Comparison of ENCODE assay signal across 24 mouse cellular contexts in the genomic region with DNA sequence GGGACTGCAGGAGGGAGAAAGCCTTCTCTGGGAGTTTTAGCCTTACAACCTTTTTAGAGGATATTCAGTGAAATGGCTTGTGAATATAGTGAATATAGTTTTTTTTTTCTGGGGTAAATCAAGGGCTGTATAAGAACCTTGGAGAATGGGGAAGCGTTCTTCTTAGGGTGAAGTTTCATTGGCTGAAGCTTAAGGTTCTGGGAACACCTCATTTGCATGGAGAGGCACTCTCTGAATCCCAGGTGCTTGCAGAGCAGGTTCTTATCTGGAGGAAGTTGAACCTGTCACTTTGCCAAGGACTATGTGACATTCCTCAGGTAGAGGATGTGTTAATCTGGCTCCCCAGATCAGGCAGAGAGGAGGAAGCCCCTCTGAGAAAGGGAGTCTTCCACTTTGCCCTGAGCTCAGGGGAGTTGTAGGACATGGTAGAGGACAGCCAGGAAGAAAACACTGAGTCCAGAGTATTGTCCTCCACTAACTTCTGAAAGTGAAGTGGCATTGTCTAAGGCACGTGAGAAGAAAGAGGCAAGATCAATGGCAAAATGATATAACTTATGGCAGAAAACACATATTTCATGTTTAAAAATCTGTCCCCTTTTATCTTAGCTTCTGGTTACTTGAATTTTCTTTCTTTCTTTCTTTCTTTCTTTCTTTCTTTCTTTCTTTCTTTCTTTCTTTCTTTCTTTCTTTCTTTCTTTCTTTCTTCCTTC.
"Had no signal": no experiment of that assay in that cellular context is flagged by ENCODE, and none has a peak within 500 bp of the region (broad histone marks: within the 10 kb centered on the region; RNA-seq: fewer than 3 reads in every experiment).

No protein-coding gene starts in this region.

- H3K9ac ChIP-seq: heart, embryonic 12.5 days; hindbrain, embryonic 12.5 days; hindbrain, embryonic 14.5 days; kidney, embryonic 15.5 days; limb, embryonic 12.5 days had no signal

- DNase-seq: gastrocnemius, adult 2 months; gastrocnemius, postnatal 10 days; gastrocnemius, postnatal 25 days; heart, adult 18-20 months; heart, postnatal 10 days; heart, postnatal 4 days; kidney, adult 11 months; kidney, adult 2 months; kidney, adult 9 months; kidney, postnatal 14 days; kidney, postnatal 36 days; layer of hippocampus, adult 9-11 months; layer of hippocampus, postnatal 36 days; liver had no signal

- H3K9me3 ChIP-seq: heart, embryonic 10.5 days; heart, embryonic 12.5 days; hindbrain, embryonic 10.5 days; hindbrain, embryonic 12.5 days; kidney, embryonic 15.5 days; limb, embryonic 10.5 days; limb, embryonic 12.5 days had no signal

- H3K4me1 ChIP-seq: heart, embryonic 10.5 days; heart, embryonic 12.5 days; hindbrain, embryonic 10.5 days; hindbrain, embryonic 12.5 days; kidney, embryonic 15.5 days had no signal

- H3K36me3 ChIP-seq: heart, embryonic 10.5 days; heart, embryonic 12.5 days; hindbrain, embryonic 10.5 days; hindbrain, embryonic 12.5 days; kidney, embryonic 15.5 days; limb, embryonic 10.5 days; limb, embryonic 12.5 days had no signal

- H3K4me2 ChIP-seq: heart, embryonic 12.5 days; hindbrain, embryonic 12.5 days; hindbrain, embryonic 14.5 days; kidney, embryonic 15.5 days; limb, embryonic 12.5 days; liver, embryonic 11.5 days had no signal

- H3K27me3 ChIP-seq: heart, embryonic 12.5 days; hindbrain, embryonic 12.5 days; kidney, embryonic 15.5 days; limb, embryonic 12.5 days had no signal

- H3K4me3 ChIP-seq: gastrocnemius, adult 2 months; heart, embryonic 10.5 days; heart, embryonic 12.5 days; hindbrain, embryonic 10.5 days; hindbrain, embryonic 12.5 days; kidney, embryonic 15.5 days; limb, embryonic 10.5 days; limb, embryonic 12.5 days had no signal

- H3K27ac ChIP-seq: gastrocnemius, adult 2 months; heart, embryonic 10.5 days; hindbrain, embryonic 10.5 days; hindbrain, embryonic 12.5 days; hindbrain, embryonic 14.5 days; kidney, embryonic 15.5 days; kidney, postnatal 0 days; limb, embryonic 10.5 days; limb, embryonic 12.5 days had no signal
